Mouse (Mus musculus) testis, adult 2 months (tissue): Measurements from ENCODE around the gene Denr. TPM values are rescaled to one million over a fixed set of nuclear protein-coding genes. Genes with fewer than 3 reads are reported as not detected.

ENCODE experiments used
- H3K27ac ChIP-seq: fragments of 200-500 bp; 2 replicates; pipeline ENCODE4 v1.5.1; 2012; ENCODE audit warnings: low read depth, low read length; ENCODE audit not compliant: control insufficient read depth, insufficient read depth
- H3K27me3 ChIP-seq: fragments of 200-500 bp; 2 replicates; pipeline ENCODE4 v1.6.1; 2012; ENCODE audit warnings: mild to moderate bottlenecking, low read length, moderate library complexity; ENCODE audit not compliant: control insufficient read depth, insufficient read depth
- H3K36me3 ChIP-seq: fragments of 200-500 bp; 2 replicates; pipeline ENCODE4 v1.6.1; 2012; ENCODE audit warnings: mild to moderate bottlenecking, low read length; ENCODE audit not compliant: control insufficient read depth, insufficient read depth
- H3K4me1 ChIP-seq: fragments of 200-500 bp; 2 replicates; pipeline ENCODE4 v1.6.1; 2012; ENCODE audit warnings: low read length; ENCODE audit not compliant: control insufficient read depth, insufficient read depth
- H3K4me3 ChIP-seq: fragments of 200-500 bp; 2 replicates; pipeline ENCODE4 v1.5.1; 2012; ENCODE audit warnings: low read depth, mild to moderate bottlenecking, low read length, moderate library complexity, mixed read lengths; ENCODE audit not compliant: control insufficient read depth
- CTCF ChIP-seq: fragments of 200-500 bp; IDR thresholded peaks from 2 replicates; pipeline ENCODE4 v1.5.1; 2012; ENCODE audit warnings: low read depth, mild to moderate bottlenecking, inconsistent platforms, low read length, moderate library complexity; ENCODE audit not compliant: control insufficient read depth, insufficient read depth, insufficient replicate concordance
- POLR2A ChIP-seq: fragments of 200-500 bp; IDR thresholded peaks from 2 replicates; pipeline ENCODE4 v1.6.1; 2012; ENCODE audit warnings: low read depth, mild to moderate bottlenecking, inconsistent platforms, low read length, moderate library complexity; ENCODE audit not compliant: control insufficient read depth
- polyA plus RNA-seq: library from polyadenylated mRNA; depleted of rRNA; stranded (reverse); fragments of >200 nt; gene quantifications from 2 replicates; pipeline ENCODE4 v1.2.3, GENCODE M21; 2012

Gene Denr
- polyA plus RNA-seq, 1 experiment = 40.6 TPM

- Histone ChIP-seq H3K4me1 (no peaks in the 10 kb centered on the region; the same call in 1 of the 2 replicates), H3K4me3 (no peak overlapping the region), H3K27ac (no peak overlapping the region), H3K27me3 (no peaks in the 10 kb centered on the region), H3K36me3 (no peaks in the 10 kb centered on the region)
- TF ChIP-seq POLR2A (no peak), CTCF (no peak)
Measured at GRCm38 (mm10) chr5:123874177-123874576, 32.8 kb upstream of the Denr start.

DNA sequence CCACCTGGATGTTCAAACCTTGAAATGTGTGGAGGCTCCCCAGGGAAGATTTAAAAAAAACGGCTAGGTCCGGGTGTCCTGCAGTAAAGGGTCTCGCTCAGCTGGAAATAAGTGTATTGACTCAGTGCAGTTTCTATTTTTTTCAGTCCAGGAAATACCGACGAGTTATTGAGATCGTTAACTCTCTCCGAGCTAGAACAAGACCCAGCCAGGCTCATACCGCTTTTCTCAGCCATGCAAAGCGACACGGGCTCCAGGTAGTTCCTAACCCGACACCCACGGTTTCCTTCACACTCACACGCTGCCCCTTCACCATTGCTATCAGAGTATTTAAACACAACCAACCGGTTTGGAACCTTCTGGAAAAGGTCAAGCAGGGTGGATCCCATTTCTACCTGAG lies 28.9 kb upstream of the Denr start:
- no peak for TF ChIP-seq POLR2A
- Histone ChIP-seq H3K4me1 (peaks cover 12% of the 10 kb centered on the region), H3K4me3 (no peak overlapping the region), H3K27ac (no peak overlapping the region), H3K27me3 (no peaks in the 10 kb centered on the region), H3K36me3 (no peaks in the 10 kb centered on the region)

DNA sequence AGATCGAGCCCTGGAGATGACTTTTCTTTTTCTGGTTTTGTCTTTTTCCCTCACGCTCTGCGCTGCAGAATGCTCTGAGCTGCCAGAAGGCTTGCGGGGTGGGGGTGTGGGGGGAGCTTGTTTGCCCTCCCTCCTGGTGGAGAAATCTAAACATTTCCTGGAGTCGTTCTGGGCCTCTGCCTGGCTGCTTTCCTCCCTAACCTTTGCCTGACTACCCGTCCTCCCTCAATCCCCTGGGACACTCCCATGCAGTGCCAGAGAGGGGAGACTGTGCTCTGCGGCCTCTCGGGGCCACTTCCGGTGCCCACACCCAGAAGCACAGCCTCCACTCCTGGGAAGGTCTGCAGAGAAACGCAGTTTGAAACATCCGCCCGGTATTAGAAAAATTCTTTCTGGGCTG lies 27.0 kb upstream of the Denr start, which contains the start of gene Hcar1:
Hcar1 (minus strand) TSS at position 93 of the 400 bp plus-strand sequence.
- H3K4me1 ChIP-seq = peaks cover 12% of the 10 kb centered on the region
- H3K27ac ChIP-seq = no peak within 1 kb of the TSS
- H3K4me3 ChIP-seq = no peak within 1 kb of the TSS; the same call in 1 of the 2 replicates
- no peaks in the 10 kb centered on the region for H3K27me3 ChIP-seq
- H3K36me3 ChIP-seq = no peaks in the 10 kb centered on the region
- no peak for TF ChIP-seq CTCF
- TF ChIP-seq POLR2A = no peak

DNA sequence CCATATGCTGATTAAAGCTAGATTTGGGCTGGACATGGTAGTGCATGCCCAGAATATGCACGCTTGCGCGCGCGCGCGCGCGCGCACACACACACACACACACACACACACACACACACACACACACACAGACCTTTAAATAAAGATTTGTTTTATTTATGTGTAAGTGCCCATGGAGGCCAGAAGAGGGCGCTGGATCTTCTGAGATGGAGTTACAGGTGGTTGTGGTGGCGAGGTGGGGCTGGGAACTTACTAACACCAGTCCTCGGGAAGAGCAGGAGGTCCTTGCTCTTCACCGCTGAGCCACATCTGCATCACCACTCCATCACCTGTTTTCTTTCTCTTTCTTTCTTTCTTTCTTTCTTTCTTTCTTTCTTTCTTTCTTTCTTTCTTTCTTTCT lies 26.2 kb upstream of the Denr start:
- Histone ChIP-seq H3K4me3 (no peak overlapping the region), H3K27ac (no peak overlapping the region)

DNA sequence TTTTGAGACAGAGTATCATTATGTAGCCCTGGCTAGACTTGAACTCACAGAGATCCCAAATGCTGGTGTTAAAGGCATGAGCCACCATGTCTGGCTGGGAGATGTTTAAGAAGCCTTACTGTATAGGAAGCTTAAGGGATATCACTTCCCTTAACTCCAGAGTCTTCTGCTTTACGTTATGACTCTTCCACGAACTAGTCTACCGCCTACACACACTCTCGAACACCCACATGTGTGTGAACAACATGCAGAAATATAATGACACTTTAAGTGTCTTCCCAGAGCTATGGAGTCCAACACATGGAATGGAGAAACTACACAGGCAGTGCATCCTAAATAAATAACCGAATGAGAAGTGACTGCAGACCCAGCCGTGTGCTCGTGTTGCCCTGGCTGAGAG lies 23.1 kb upstream of the Denr start:
- Histone ChIP-seq H3K27ac (no peak overlapping the region), H3K4me3 (no peak overlapping the region), H3K36me3 (no peaks in the 10 kb centered on the region), H3K27me3 (no peaks in the 10 kb centered on the region), H3K4me1 (peaks cover 12% of the 10 kb centered on the region)
- TF ChIP-seq POLR2A (no peak), CTCF (no peak)

More for the DNA sequence above, 26.2 kb upstream of the Denr start:
- Histone ChIP-seq H3K36me3 (no peaks in the 10 kb centered on the region), H3K4me1 (peaks cover 12% of the 10 kb centered on the region), H3K27me3 (no peaks in the 10 kb centered on the region)
- TF ChIP-seq CTCF = no peak
- TF ChIP-seq POLR2A = no peak

- Histone ChIP-seq H3K4me3 (no peak overlapping the region), H3K4me1 (peaks cover 12% of the 10 kb centered on the region), H3K27me3 (no peaks in the 10 kb centered on the region), H3K36me3 (no peaks in the 10 kb centered on the region), H3K27ac (no peak overlapping the region)
- TF ChIP-seq POLR2A = no peak
- TF ChIP-seq CTCF = no peak
Measured at GRCm38 (mm10) chr5:123884332-123884731, 22.6 kb upstream of the Denr start.

- Histone ChIP-seq H3K36me3 (no peaks in the 10 kb centered on the region), H3K4me3 (no peak overlapping the region), H3K4me1 (no peaks in the 10 kb centered on the region), H3K27me3 (no peaks in the 10 kb centered on the region), H3K27ac (no peak overlapping the region)
- TF ChIP-seq POLR2A (no peak), CTCF (no peak)
Measured at GRCm38 (mm10) chr5:123886365-123886764, 20.6 kb upstream of the Denr start.

DNA sequence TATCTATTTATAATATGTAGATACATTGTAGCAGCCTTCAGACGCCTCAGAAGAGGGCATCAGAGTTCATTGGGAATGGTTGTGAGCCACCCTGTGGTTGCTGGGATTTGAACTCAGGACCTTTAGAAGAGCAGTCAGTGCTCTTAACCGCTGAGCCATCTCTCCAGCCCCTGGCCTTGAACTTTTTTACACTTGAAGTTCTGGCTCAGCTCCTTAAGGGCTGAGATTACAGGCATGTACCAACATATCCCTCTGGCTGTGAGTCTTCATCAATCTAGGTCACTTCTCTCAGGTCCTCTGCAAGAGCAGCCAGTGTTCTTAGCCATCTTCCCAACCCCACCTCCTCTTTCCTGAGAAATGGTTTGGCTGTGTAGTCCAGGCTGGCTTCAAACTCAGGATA lies 16.7 kb upstream of the Denr start:
- Histone ChIP-seq H3K27ac (no peak overlapping the region), H3K4me3 (peak overlapping the region; percentile 68), H3K27me3 (no peaks in the 10 kb centered on the region), H3K4me1 (no peaks in the 10 kb centered on the region; the same call in 1 of the 2 replicates), H3K36me3 (no peaks in the 10 kb centered on the region)
- TF ChIP-seq CTCF (no peak), POLR2A (no peak)
